Mouse (Mus musculus): ENCODE results near the gene Arhgef18. TPM values are rescaled to one million over a fixed set of nuclear protein-coding genes. Genes with fewer than 3 reads are reported as not detected.

Gene Arhgef18
- polyA plus RNA-seq, 1 experiment = 104 TPM

DNA sequence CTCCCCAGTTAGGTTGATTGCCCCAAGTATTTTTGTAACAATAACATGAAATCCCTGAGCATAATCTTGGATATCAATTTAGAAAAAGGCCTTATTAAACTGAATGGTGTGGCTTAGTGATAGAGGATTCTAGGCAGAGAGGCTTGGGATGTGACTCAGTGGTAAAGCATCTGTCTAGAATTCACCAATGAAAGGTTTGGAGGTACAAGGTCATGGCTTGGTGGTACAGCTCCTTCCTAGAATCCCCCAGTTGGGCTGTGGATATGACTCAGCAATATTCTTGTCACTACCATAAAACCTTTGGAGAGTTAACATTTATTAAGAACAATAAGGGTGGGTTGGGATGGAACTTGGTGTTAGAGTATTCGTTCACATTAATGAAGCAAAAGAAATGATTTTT is 20.0 kb downstream of the Arhgef18 start:
- 93% methylated on average over 1 of the region's 1 CpGs for WGBS

DNA sequence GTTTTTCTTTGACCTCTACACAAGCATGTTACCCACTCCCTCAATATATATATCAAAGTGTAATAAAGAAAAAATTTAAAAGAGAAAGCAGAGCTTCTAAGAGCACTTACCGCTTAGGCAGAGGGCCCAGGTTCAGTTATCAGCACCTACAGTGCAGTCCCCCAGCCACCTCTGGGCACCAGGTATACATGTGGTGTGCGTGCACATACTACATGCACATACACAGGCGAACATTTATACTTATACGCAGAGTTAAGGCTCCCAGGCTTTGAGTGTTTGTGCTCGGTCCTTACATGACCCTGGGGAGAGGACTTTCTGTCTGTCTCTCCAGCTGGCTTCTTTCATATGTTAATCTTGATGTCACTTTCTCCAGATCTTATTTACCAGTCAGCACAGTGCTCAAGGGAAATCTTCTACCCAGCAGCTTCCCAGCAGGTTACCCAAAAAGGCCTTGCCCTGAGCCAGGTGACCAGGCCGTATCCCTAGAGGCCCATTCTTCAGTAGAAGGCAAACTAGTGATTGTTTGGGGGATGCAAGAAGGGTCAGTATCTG is 21.9 kb downstream of the Arhgef18 start:
- H3K27ac ChIP-seq (ENCODE audit: insufficient read depth, low read length) = no peak overlapping the region
- no peaks in the 10 kb centered on the region for H3K4me1 ChIP-seq (ENCODE audit: control insufficient read depth, insufficient read depth, insufficient read length)
- H3K36me3 ChIP-seq (ENCODE audit: control insufficient read depth, insufficient read depth, low read length) = peaks cover 48% of the 10 kb centered on the region
- no peak overlapping the region for H3K4me3 ChIP-seq (ENCODE audit: extremely low read depth, insufficient read depth, insufficient read length)
- DNase-seq (ENCODE audit: low read depth in 1 of 2, low spot score in 2 of 2) = no peak
- H3K27me3 ChIP-seq (ENCODE audit: control insufficient read depth, insufficient read depth, low read length) = no peaks in the 10 kb centered on the region
- 87% methylated on average over 6 of the region's 6 CpGs for WGBS
- no peak for TF ChIP-seq CTCF (IDR thresholded peaks at IDR 0.05; ENCODE audit: extremely low read depth, insufficient read depth, insufficient read length, insufficient replicate concordance)
- no peak for TF ChIP-seq POLR2A (IDR thresholded peaks at IDR 0.05; ENCODE audit: low read depth, low read length)

More for the DNA sequence above, 20.0 kb downstream of the Arhgef18 start:
- Histone ChIP-seq H3K4me3 (ENCODE audit: extremely low read depth, insufficient read depth, insufficient read length) (no peak overlapping the region), H3K27ac (ENCODE audit: insufficient read depth, low read length) (no peak overlapping the region), H3K36me3 (ENCODE audit: control insufficient read depth, insufficient read depth, low read length) (peaks cover 46% of the 10 kb centered on the region), H3K4me1 (ENCODE audit: control insufficient read depth, insufficient read depth, insufficient read length) (no peaks in the 10 kb centered on the region), H3K27me3 (ENCODE audit: control insufficient read depth, insufficient read depth, low read length) (no peaks in the 10 kb centered on the region)
- DNase-seq (ENCODE audit: low read depth in 1 of 2, low spot score in 2 of 2) = no peak
- no peak for TF ChIP-seq POLR2A (IDR thresholded peaks at IDR 0.05; ENCODE audit: low read depth, low read length)
- TF ChIP-seq CTCF (IDR thresholded peaks at IDR 0.05; ENCODE audit: extremely low read depth, insufficient read depth, insufficient read length, insufficient replicate concordance) = no peak

DNA sequence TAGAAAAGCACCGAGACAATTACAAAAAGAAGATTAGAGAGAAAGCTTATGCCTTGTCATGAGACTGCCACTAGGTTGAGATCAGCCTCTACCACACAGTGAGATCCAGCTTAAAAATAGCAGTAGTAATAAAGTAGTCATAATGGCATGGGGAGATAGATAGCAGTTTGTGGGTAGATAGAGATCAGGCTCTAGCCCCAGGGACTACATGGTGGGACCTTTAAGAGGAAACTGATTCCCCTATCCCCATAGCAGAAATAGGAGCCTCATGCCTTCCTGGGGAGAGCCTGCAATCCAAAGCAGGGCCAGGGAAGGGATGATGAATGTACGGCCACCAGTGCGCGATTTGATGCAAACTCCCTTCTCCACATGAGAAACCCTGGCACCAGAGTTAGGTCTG is 22.5 kb downstream of the Arhgef18 start:
- no peak for DNase-seq (ENCODE audit: low read depth in 1 of 2, low spot score in 2 of 2)
- 96% methylated on average over 4 of the region's 4 CpGs for WGBS

DNA sequence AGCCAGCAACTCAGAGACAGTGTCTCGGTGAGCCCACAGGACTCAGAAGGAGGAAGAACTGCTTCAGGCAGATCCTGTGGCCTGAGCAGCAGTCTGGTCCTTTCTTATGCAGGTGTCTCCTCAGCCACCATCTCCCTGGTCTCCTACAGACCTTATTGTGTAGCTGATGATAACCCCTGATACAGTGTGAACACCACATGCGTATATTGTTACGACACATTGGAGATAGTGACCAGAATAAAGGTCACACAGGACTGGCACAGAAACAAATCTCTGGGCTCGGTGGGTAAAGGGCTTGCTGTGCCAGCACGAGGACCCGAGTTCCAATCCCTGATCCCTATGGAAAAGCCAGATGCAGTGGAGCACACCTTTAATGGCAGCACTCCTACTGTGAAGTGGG is 22.9 kb downstream of the Arhgef18 start:
- peaks cover 46% of the 10 kb centered on the region for H3K36me3 ChIP-seq (ENCODE audit: control insufficient read depth, insufficient read depth, low read length)
- no peak for DNase-seq (ENCODE audit: low read depth in 1 of 2, low spot score in 2 of 2)
- H3K4me3 ChIP-seq (ENCODE audit: extremely low read depth, insufficient read depth, insufficient read length) = no peak overlapping the region
- H3K27me3 ChIP-seq (ENCODE audit: control insufficient read depth, insufficient read depth, low read length) = no peaks in the 10 kb centered on the region
- TF ChIP-seq CTCF (IDR thresholded peaks at IDR 0.05; ENCODE audit: extremely low read depth, insufficient read depth, insufficient read length, insufficient replicate concordance) (no peak), POLR2A (IDR thresholded peaks at IDR 0.05; ENCODE audit: low read depth, low read length) (no peak)
- no peaks in the 10 kb centered on the region for H3K4me1 ChIP-seq (ENCODE audit: control insufficient read depth, insufficient read depth, insufficient read length)
- WGBS = 93% methylated on average over 6 of the region's 6 CpGs
- H3K27ac ChIP-seq (ENCODE audit: insufficient read depth, low read length) = no peak overlapping the region

More for the DNA sequence above, 22.5 kb downstream of the Arhgef18 start:
- Histone ChIP-seq H3K27ac (ENCODE audit: insufficient read depth, low read length) (no peak overlapping the region), H3K27me3 (ENCODE audit: control insufficient read depth, insufficient read depth, low read length) (no peaks in the 10 kb centered on the region), H3K36me3 (ENCODE audit: control insufficient read depth, insufficient read depth, low read length) (peaks cover 48% of the 10 kb centered on the region), H3K4me1 (ENCODE audit: control insufficient read depth, insufficient read depth, insufficient read length) (no peaks in the 10 kb centered on the region), H3K4me3 (ENCODE audit: extremely low read depth, insufficient read depth, insufficient read length) (no peak overlapping the region)
- TF ChIP-seq CTCF (IDR thresholded peaks at IDR 0.05; ENCODE audit: extremely low read depth, insufficient read depth, insufficient read length, insufficient replicate concordance) (no peak), POLR2A (IDR thresholded peaks at IDR 0.05; ENCODE audit: low read depth, low read length) (no peak)

DNA sequence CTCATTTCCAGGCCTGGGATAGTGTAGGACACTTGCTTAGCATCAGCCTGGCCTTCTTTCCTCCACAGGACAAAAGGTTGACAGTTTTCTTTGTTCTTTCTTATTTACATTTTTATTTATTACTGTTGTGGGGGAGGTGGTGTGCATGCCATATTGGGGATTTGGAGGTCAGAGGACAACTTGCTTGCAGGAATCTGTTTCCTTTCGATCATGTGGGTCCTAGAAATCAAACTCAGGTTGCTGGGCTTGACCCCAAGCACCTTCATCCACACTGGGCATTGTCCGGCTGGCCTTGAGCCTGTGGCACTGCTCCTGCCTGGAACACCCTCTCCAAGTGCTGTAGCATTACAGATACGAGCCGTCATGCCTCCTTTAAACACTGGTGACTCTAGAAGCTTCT is 24.0 kb downstream of the Arhgef18 start:
- Histone ChIP-seq H3K4me1 (ENCODE audit: control insufficient read depth, insufficient read depth, insufficient read length) (no peaks in the 10 kb centered on the region), H3K4me3 (ENCODE audit: extremely low read depth, insufficient read depth, insufficient read length) (no peak overlapping the region), H3K27ac (ENCODE audit: insufficient read depth, low read length) (no peak overlapping the region), H3K36me3 (ENCODE audit: control insufficient read depth, insufficient read depth, low read length) (peaks cover 43% of the 10 kb centered on the region), H3K27me3 (ENCODE audit: control insufficient read depth, insufficient read depth, low read length) (no peaks in the 10 kb centered on the region)
- DNase-seq (ENCODE audit: low read depth in 1 of 2, low spot score in 2 of 2) = no peak
- 93% methylated on average over 4 of the region's 4 CpGs for WGBS
- no peak for TF ChIP-seq CTCF (IDR thresholded peaks at IDR 0.05; ENCODE audit: extremely low read depth, insufficient read depth, insufficient read length, insufficient replicate concordance)
- TF ChIP-seq POLR2A (IDR thresholded peaks at IDR 0.05; ENCODE audit: low read depth, low read length) = no peak

DNA sequence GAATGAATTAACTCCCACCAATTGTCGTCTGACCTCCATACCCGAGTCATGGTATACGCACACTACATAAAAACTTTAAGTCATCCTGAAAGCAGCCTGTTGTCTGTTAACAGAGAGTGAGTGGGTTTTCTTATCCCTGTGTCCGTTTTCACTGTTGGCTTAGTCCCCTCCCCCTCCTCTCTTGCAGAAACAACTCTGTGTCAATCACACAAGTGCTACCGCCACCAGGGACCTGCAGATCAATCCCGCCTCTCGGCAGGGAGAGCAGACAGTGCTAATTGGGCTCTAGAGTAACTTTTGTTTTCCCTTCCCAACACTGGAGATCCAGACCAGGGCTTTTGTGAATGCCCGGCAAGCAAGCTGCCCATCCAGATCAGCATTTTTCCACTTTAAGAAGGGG is 24.6 kb downstream of the Arhgef18 start:
- Histone ChIP-seq H3K27ac (ENCODE audit: insufficient read depth, low read length) (no peak overlapping the region), H3K4me3 (ENCODE audit: extremely low read depth, insufficient read depth, insufficient read length) (no peak overlapping the region), H3K4me1 (ENCODE audit: control insufficient read depth, insufficient read depth, insufficient read length) (no peaks in the 10 kb centered on the region), H3K27me3 (ENCODE audit: control insufficient read depth, insufficient read depth, low read length) (no peaks in the 10 kb centered on the region), H3K36me3 (ENCODE audit: control insufficient read depth, insufficient read depth, low read length) (peaks cover 39% of the 10 kb centered on the region)
- WGBS = 75% methylated on average over 8 of the region's 8 CpGs
- no peak for DNase-seq (ENCODE audit: low read depth in 1 of 2, low spot score in 2 of 2)
- TF ChIP-seq CTCF (IDR thresholded peaks at IDR 0.05; ENCODE audit: extremely low read depth, insufficient read depth, insufficient read length, insufficient replicate concordance) (no peak), POLR2A (IDR thresholded peaks at IDR 0.05; ENCODE audit: low read depth, low read length) (no peak)

DNA sequence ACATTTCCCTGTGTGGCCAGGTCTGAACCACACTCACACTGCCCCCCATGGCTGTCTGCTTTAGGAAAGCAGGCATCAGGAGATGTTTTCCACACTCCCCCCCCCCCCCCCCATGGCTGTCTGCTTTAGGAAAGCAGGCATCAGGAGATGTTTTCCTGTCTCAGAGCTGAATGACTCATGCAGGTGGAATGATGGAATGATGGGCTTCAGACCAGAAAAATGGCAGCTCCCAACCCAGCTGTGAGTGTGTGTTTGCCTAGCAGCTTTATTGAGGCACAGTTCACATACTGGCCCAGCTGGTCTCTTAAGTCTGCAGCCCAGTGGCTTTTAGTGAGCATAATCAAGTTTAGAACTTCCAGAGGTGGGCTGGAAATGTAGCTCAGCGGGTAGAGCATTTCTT is 25.3 kb downstream of the Arhgef18 start:
- Histone ChIP-seq H3K36me3 (ENCODE audit: control insufficient read depth, insufficient read depth, low read length) (peaks cover 37% of the 10 kb centered on the region), H3K27me3 (ENCODE audit: control insufficient read depth, insufficient read depth, low read length) (no peaks in the 10 kb centered on the region), H3K4me1 (ENCODE audit: control insufficient read depth, insufficient read depth, insufficient read length) (no peaks in the 10 kb centered on the region), H3K27ac (ENCODE audit: insufficient read depth, low read length) (no peak overlapping the region), H3K4me3 (ENCODE audit: extremely low read depth, insufficient read depth, insufficient read length) (no peak overlapping the region)
- no peak for DNase-seq (ENCODE audit: low read depth in 1 of 2, low spot score in 2 of 2)
- TF ChIP-seq CTCF (IDR thresholded peaks at IDR 0.05; ENCODE audit: extremely low read depth, insufficient read depth, insufficient read length, insufficient replicate concordance) = no peak
- no peak for TF ChIP-seq POLR2A (IDR thresholded peaks at IDR 0.05; ENCODE audit: low read depth, low read length)
- 95% methylated on average over 1 of the region's 1 CpGs for WGBS

All from spleen, adult 2 months (tissue).